Mouse (Mus musculus) spleen, adult 18-20 months (tissue): Measurements from ENCODE around the gene Sptbn1.

Experiments used
- DNase-seq, 2 experiments: peaks; one replicate each; pipeline ENCODE4 v3.0.0; 2022; ENCODE audit warnings: mixed read lengths in 2 of 2

The Sptbn1 gene

DNA sequence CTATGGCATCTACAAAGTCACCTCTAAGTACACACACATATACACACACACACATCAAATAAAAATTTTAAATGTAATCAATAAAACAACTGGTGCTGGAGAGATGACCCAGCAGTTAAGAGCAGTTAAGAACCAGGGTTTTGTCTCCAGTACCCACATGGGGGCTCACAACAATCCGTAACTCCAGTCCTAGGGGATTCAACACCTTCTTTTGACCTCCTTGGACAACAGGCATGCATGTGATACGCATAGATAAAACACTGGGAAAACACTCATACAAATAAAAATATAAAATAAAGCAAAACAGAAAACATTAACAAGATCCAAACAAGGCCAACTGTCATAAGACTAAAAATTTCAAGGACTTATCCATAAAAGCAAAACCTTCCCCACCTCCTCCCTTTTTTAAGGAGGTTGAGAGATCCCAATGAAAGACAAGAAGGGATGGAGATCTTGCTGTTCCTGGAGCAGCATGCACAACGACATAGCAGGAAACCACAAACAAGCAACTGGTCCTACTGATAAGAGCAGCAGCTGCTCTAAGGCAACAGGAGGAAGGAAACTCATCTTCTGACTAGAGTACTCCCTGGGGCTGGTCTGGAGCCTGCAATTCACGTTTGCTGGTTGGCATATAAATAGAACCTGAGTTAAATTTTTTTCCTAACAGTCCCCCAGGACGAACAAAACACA lies 102.0 kb downstream of the Sptbn1 start:
- no peak for DNase-seq

DNA sequence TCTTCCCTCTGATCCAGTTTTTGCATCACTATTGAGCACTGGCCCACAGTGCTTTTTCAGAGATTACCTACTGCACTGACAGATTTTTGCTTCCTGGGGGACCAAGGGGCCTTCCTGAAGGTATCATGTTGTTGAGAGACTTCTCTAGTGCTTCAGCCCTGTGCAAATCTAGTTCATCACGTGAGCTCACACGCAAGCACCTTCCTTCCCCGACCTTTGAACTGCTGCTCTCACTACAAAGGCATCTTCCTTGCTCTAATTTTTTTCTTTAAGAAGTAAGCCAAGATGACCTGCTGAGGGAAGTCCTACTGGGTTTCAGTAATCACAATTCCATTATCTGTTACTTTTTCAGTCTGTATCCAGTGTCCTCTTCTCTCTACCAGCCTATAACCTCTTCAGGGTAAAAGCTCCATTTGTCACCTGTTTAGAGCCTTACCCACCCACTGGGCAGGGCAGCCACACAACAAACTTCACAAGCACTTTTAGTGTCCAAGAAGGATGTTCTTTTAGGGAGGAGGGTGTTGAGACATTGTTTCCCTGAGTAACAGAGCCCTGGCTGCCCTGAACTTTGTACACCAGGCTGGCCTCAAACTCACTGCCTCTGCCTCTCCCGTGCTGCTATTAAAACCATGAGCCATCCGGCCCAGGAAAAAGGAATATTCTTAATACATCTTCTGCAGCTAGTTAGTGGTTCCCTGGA lies 103.3 kb downstream of the Sptbn1 start:
- DNase-seq = no peak

DNA sequence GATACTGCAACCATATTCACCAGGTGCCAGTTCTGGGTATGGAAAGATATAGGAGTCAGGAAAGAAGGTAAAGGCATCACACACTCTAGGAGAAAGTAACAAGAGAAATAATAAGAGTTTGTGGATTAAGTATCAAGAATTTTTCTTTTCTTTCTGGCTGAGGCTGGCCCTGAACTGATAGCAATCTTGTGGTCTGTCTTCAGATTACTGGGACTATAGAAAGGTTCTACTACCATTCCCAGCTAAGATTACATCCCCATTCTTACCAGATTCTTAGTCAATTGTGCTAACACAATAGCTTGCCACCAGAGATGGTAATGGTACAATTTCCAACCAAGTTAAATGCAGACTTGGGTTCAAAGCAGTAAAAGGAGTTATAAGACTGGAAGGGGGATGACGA lies 104.1 kb downstream of the Sptbn1 start:
- DNase-seq = no peak

DNA sequence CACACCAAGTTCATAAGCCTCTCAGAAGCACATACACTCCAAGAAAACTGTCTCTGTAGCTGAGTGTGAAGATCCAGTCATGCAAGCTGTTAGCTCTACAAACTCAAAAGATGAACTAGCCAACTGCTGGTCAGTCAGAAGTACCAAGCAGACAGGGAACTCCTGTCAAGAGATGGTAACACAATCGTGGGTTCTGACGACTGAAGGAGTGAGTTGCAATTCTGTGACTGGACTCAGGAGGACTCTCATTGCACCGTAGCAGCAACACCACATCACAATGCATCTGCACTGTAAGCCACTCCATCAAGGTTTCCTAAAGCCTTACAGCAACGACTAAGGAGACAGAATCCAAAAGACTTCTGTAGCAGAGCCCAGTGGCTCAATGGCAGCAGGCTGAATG lies 104.9 kb downstream of the Sptbn1 start:
- DNase-seq = no peak

DNA sequence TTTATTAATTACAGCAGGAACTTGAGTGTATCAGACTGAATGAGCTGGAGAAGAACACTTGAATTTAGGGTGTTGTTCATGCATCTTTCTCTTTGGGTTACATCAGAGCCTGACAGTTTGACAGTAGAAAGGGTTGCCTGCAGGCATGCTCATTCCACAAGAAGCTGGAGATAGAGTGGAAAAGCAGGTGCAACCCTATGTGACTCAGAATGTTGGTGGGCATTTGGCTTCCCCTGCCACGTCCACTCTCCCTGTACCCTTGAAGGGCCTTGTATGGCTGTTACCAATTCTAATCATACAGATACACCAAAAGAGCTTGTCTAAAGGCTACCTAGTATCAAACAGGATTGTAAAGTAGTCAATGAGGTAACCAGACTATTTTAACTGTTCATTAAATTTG lies 106.2 kb downstream of the Sptbn1 start:
- no peak for DNase-seq

DNA sequence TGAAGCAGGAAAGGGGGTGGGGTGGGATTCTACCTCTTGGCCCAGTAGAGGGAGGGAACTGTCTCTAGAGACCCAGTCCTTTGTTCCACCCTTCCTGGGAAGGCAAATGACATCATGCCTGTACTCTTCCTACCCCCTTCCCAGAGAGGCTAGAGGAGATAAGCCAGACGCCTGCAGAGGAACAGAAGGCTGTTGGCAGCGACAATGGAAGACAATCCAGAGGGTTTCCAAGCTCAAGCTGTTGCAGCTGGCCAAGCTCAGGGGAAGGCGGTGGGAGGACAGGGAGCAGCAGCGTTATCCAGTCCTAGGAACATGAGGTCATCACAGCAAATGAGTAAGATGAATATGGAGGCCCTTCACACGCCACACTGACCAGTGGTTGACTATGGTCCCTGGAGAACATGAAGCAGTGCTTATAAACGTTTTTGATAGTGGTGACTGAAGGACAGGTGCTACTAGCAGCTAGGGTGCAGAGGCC lies 106.8 kb downstream of the Sptbn1 start:
- no peak for DNase-seq

DNA sequence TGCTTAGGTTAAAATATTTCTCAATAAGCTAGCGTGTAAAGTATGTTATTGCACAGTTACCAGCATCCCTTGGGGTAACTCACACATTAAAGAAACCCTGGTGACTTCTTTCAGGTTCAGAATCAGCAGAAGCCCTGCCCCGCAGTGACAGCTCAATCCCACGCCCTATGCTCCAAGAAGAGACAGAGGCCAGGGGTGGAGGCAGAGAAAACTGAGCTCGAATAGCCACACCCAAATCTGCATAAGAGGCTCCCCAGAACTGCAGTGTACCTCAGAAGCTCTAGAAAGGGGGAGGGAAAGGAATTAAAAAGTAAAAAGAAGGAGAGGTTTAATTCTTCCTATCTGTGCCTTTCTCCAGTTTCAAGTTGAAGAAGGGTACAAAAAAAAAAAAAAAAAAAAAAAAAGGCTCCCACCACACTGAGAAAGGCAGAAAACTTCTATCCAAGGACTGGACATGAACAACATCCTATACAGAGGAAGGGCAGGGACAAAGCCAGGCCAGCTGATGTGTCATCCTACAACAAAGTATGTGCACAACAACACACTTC lies 107.3 kb downstream of the Sptbn1 start:
- no peak for DNase-seq

DNA sequence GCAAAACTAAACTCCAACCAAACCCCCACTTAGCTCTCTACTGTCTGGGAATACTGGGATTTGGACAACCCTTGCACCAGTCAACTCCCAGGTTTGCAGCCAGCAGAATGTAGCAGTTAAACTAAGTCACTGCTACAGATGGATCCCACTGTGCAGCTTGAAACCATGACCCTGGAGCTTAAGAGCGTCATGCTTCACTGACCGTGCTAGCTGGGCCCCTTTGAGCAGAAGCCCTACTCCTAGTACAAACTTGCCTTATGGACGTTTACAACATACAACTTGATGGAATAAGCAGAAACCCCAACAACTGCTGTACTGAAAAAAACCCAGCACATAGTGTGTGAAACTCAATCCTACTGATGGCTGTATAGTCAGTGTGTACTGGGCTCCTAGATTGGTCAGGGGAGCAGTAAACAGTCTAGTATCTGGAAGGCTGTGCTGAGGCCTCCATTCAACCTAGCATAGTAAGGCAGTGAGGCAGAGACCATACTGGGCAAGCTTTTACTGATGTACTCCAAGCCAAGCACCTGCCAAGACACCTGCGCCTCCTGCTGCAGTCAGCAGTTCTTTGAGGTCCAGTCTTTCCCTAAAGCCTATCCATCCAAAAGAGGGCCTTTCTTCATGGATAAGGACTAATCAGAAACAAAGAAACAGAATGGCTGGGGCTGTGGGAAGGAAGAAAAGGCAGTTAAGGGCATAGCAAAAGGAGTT lies 108.3 kb downstream of the Sptbn1 start:
- DNase-seq = no peak

DNA sequence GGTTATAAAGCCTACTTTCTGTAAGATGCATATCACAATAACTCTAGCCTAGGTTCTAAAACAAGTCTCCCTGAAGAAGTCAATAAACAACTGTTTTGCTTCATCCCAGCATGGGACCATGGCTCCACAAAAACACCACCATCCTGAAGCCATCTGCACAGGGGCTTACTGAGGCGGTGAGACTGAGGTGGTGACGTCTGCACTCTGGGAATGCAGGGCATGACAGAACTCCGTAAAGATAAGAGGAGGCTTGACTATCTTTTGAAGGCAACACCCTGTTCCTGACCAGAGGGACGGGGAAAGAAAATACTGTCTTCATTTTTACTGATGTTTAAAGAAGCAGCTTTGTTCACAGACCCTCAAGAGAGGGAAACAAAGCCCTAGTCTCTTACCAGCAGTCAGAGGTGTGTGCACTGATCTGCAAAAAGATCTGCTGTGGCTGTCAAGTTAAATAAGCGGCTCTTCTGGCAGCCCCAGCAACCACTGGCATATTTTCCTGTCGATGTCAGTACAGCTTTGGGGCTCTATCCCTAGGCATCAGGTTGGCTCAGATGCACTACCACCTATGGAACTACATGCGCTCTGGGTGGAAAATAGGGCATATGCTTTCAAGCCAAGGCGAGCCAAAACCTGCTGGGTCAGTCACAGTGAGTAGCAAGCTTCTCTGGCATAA lies 109.8 kb downstream of the Sptbn1 start:
- DNase-seq = no peak

DNA sequence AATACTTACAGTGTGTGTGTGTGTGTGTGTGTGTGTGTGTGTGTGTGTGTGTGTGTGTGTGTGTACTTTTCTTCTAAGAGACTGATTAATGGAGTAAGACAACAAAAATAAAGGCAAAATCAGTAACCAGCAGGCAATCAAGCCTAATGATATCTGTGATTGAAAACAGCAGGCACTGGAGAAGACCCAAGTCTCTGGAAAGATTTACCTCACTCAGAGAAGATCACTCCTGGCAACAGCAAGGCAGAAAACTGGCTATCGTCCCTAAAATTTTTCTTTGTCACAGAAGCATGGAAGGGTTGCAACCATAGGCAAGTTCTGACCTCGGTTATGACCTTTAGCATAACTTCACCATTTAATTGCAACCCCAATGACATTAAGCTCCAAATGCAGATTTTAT lies 112.1 kb downstream of the Sptbn1 start:
- no peak for DNase-seq

DNA sequence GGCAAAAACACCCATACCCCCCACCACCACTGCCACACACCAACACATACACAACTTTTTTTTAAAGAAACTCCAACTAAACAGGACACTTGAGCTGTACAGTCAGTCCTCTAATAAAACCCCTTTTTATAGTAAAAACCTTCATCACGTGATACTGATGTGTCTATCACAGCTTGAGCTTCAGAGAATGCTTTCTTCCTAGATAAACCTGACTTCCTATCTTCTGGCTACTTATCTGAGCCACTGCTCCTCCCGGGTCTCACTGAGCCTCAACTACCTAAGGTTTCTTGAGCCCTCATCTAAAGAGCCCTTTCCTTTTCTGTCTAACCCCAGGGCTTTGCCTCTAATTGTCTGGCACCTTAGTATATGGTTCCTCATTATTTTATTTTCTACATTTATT lies 113.0 kb downstream of the Sptbn1 start:
- no peak for DNase-seq

DNA sequence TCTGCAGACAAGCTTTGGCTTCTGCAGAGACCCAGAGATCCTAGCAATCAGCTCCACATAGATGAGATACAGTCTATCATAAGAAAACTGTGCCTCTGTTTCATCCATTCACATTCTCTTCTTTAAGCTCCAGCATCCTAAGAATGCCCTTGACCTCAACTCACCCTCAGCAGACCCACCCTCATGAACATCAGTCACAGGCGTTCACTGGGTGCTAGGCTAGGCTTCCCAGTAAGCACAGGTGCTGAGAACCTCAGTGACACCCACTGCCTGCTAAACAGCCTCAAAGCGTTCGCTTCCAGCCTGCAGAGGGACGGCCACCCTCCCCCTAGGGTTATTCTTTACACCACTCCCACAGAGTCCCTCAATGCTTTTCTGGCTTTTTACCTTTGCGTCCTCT lies 119.1 kb downstream of the Sptbn1 start:
- DNase-seq = no peak

DNA sequence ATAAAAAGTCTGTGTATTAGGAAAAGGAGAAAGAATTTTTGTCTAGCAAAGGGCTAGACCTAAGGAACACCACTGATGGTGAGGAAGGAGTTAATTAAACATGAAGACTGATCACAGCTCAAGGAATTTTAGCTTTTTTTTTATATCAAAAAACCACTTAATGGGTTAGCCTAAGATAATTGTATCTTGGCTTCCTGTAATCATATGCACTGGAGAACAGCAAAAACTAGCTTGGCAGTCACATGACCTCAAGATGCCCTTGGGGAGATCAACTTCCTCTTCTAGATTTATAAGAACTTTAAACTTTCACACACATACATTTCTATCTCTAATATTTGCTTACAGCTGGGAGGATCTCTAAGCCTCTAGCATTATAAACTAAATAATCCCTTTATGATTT lies 119.6 kb downstream of the Sptbn1 start:
- no peak for DNase-seq

DNA sequence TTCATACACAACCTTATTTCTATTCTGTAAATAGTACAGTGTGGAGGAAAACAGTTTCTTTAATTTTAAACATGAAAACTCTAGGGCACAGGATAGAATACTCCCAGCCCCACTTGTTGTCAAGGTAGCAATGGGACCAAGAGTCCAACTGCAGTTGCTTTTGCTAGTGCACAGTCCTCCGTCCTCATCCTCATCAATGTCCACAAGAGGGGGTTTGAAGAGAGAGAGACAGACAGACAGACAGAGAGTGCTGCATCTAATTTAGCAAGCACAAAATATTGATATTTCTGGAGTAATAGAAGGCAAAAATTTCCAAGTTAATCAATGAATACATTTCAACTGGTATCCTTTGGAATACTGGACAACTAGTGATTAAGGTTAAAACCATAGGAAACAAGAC lies 120.1 kb downstream of the Sptbn1 start:
- DNase-seq = no peak

DNA sequence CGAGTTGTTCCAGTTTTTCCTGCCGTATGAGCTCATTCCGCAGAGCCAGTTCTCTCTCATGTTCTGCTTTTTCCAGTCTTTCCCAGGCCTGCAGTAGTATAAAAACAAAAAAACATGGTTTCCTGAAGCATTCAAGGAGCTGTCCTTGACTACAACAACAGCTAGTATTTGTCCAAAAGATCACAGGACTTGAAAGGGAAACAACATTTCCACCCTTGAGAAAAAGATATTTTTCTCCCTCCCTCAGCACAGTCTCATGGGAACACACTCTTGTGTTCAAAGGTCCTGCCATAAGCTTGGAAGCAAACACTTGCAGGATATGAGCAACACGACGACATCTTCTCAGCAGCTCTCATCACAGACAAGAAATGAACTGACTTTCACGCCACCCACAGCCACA lies 124.9 kb downstream of the Sptbn1 start:
- DNase-seq = no peak

DNA sequence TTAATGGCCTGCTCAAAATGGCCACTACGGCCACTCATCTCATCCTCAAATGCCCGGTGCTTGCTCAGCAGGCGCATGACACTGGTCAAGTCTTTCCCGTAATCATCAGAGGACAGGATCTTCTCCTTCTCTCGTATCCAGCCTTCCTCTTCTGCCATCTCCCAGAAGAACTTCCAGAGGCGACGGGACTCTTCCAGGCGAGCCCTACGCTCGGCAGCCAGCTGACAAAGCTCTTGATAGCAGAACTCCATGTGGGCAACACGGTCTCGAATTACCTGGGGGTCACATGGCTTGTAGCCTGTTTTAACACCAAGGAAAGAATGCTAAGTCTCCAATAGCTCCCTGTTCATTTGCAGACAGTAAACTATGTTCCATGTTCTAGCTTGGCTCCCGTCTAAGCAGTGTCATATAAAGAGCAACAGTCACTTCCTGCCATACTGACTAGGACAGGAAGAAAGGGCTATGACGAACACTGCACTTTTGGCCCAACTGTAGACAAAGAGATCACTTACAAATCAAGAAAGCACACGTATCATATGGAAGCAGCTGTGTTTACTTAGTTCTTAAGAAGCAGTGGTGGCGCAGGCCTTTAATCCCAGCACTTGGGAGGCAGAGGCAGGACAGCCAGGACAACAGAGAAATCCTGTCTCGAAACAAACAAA lies 128.7 kb downstream of the Sptbn1 start:
- no peak for DNase-seq

DNA sequence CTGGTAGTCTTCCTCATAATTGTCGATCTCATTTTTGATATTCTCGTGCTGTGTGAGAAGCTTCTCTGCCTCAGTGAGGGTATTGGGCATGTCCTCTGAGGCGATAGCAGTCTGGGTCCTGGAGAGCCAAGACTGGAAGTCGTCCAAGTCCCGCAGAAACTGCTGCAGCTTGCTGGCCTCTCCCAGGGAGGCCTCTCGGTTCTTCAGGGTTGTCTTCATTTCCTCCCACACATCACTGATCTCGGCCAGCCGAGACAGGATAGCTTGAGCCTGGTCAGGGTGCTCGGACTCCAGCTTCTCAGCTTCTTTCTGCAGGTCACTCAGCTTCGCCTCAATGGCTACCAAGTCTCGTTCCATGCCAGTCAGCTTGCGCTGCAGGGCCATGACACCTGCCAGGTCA lies 130.9 kb downstream of the Sptbn1 start:
- no peak for DNase-seq

DNA sequence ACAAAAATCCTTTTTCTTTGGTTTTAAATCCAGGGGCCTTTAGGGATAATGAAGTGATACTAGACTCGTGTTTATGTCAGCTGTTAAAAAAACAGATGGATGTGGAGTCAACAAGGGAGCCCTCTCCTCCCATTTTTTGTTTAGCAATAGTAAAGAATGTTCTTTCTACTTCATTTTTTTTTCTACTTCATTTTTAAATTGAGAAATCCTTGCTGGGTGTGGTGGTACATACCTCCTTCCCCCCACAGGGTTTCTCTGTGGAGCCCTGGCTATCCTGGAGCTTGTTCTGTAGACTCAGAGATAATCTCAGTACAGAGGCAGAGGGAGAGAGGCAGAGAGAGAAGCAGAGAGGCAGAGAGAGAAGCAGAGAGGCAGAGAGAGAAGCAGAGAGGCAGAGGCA lies 133.9 kb downstream of the Sptbn1 start:
- no peak for DNase-seq

DNA sequence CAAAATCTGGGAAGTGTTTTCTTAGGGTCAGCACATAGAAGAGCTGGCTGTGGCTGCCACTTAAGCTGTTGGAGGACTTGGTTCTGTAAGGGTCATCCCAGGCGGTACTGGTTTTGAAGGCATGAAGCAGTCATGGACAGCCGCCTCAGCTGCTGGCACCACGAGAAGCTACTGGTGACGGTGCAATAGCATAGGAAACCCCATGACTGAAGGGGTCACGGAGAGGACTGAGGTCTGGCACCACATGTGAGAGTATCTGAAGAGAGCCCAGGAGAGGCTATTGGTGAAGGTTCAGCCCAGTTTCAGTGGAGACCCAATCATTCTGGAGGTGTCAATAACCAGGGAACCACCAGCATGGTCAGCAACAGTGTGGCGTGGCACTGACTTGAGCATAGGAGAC lies 135.4 kb downstream of the Sptbn1 start:
- DNase-seq = no peak

DNA sequence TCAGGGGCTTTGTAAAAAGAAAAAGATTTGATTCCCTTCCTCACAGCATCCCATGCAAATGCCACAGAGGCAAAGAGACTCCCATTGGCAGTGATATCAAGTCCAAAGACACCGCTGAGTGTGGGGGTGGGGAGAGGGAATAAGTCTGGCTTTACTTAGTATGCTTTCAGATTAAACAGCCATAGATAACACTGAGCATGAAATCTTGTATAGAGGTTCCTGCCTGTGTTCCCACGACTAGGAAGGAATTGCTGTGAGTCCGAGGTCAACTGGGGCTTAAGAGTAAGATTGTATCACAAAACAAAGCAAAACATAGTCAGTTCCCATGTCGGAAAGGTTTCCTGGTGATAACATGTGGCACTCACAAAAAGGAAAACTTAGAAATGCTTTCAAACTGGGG lies 136.3 kb downstream of the Sptbn1 start:
- DNase-seq = no peak

DNA sequence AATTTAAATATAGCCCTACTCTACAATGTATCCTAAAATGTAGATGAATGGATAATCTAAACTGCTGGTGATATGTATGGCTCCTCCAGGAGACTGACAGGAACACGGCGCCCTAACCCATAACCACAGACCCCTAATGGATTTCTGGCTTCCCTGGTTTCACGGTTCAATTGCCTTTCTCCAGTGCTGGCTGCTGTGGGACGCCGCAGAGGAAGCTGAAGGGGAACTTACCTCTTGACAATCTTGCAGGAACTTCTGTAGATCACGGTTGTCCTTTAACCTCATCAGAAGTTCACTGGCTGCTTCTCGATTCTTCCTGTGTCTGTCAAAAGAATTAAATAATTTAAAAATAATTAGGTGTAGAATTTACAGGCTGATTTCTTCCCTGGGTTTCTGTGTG lies 138.6 kb downstream of the Sptbn1 start:
- DNase-seq = no peak

DNA sequence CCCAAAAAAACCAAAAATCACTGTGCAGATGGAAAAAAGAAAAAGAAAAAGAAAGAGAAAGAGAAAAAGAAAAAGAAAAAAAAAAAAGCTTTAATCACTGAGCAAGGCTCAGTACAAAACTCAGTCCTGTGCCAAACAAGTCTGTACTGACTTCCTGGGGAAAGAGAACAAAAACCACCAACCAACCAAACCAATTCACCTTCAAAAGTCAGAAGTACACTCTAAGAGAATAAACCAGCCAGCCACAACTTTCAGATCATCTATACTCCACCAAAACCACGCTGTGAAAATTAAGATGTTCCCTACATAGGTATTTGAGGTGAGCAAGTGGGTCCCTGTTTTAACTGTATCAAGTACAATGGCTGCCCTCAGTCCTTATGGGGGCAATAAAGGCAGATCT lies 141.1 kb downstream of the Sptbn1 start:
- no peak for DNase-seq

DNA sequence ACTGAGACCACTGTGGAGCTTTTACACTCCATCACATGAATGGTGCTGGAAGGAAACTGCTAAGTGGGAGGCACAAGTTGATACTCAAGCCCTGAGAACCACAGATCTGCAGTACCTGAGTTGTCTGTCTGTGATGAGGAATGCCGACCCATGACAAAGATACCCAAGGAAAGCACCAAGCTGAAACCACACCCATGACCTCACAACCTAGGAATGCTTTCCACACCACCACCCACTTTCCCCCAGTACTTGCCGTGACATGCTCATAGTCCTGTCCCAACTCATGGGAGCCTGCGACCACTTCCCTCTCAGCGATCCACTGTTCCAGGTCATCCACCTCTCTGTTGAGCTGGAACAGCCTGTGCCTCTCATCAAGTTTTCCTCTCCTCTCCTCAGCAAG lies 149.9 kb downstream of the Sptbn1 start:
- DNase-seq = no peak
